Mouse (Mus musculus) G1E (cell line): ENCODE data around the gene Arsa.

Experiments used
- CTCF ChIP-seq: IDR thresholded peaks from 2 replicates; pipeline ENCODE4 v1.5.1; 2012; ENCODE audit warnings: low read depth, low read length, inconsistent platforms, mixed read lengths
- GATA1 ChIP-seq: IDR thresholded peaks from 2 replicates; pipeline ENCODE4 v1.6.1; 2012; ENCODE audit warnings: borderline replicate concordance, low read length, inconsistent platforms, mixed read lengths
- GATA2 ChIP-seq: IDR thresholded peaks from 2 replicates; pipeline ENCODE4 v1.6.1; 2012; ENCODE audit warnings: low read depth, low read length, inconsistent platforms, borderline replicate concordance
- POLR2AphosphoS5 ChIP-seq: IDR thresholded peaks from 2 replicates; pipeline ENCODE4 v1.6.1; 2012; ENCODE audit warnings: low read depth, low read length, inconsistent platforms; ENCODE audit not compliant: insufficient replicate concordance
- TAL1 ChIP-seq: conservative IDR thresholded peaks from 2 replicates; pipeline ENCODE4 v1.6.1; 2012; ENCODE audit warnings: low read depth, low read length, inconsistent platforms, mixed read lengths

DNA sequence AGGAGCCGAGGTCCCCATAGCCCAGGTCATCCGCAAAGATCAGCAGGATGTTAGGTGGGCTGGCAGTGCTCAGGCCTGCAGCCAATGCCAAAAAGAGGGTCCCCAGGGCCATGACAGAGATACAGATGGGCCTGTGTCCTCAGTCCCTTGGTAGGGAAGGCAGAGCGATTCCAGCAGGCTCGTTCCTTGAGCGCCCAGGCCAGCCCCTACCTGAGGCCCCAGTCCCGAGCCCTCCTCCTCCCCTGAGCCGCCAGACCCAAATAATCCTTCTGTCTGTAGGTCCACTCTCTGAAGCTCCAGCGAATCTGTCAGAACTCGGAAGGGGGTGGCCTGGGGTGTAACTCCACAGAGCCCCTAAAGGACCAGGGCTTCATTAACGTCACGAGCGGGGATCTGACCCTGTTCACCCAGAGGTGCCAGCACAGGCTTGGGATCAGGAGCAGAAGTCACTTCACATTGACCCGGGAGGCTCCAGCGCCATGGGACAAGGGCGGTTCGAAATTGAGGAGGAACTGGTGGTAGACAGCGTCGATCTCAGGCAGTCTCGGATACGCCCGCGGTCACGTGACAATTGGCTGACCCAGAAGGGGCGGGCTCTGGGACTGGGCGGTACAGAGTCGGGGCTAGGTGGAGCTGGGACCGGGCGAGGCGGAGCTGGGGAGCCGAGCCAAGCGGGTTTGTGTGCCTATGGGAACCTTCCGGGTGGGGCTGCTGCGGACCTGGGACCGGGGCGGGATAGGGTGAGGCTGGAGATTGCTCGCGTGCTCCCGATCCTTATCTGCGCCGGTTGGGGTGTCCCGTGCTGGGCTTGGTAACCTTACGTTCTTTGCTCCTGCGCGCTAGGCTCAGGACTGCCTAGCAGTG lies 1.4 kb downstream of the Arsa start:
- no peak for TF ChIP-seq GATA1
- no peak for TF ChIP-seq CTCF
- no peak for TF ChIP-seq POLR2AphosphoS5
- no peak for TF ChIP-seq TAL1
- TF ChIP-seq GATA2: no peak; the same call in 1 of the 2 replicates
